Mouse (Mus musculus): Measurements from ENCODE around the gene Ttll12. TPM values are rescaled to one million over a fixed set of nuclear protein-coding genes. Genes with fewer than 3 reads are reported as not detected.

The Ttll12 gene
- polyA plus RNA-seq (2017; shearing (Covaris generic)), result 10 to 100 TPM in 1 of 2 experiments, 1 to 10 TPM in 1; 9.0 to 12.2 TPM

- peak; percentile 88 for ATAC-seq
Observed at GRCm38 (mm10) chr15:83594513-83595363, at the start of gene Ttll12. TSS of gene Ttll12 (minus strand) at chr15:83595157.

- no peak for ATAC-seq
Observed at GRCm38 (mm10) chr15:83642518-83642917, 47.6 kb upstream of the Ttll12 start.

- ATAC-seq, result no peak
Observed at GRCm38 (mm10) chr15:83640208-83640607, 45.3 kb upstream of the Ttll12 start.

- no peak for ATAC-seq
Observed at GRCm38 (mm10) chr15:83639160-83639559, 44.2 kb upstream of the Ttll12 start.

- no peak for ATAC-seq
Observed at GRCm38 (mm10) chr15:83638196-83638899, 43.4 kb upstream of the Ttll12 start.

- ATAC-seq, result no peak
Observed at GRCm38 (mm10) chr15:83636759-83637158, 41.8 kb upstream of the Ttll12 start.

GRCm38 (mm10) chr15:83635251-83635650, 40.3 kb upstream of the Ttll12 start:
- ATAC-seq, result no peak

GRCm38 (mm10) chr15:83634076-83634475, 39.1 kb upstream of the Ttll12 start:
- ATAC-seq, result no peak

- no peak for ATAC-seq
Observed at GRCm38 (mm10) chr15:83631071-83631470, 36.1 kb upstream of the Ttll12 start.

- ATAC-seq, result no peak
Observed at GRCm38 (mm10) chr15:83629716-83630115, 34.8 kb upstream of the Ttll12 start.

- ATAC-seq, result no peak
Observed at GRCm38 (mm10) chr15:83626142-83626645, 31.2 kb upstream of the Ttll12 start.

GRCm38 (mm10) chr15:83615245-83615644, 20.3 kb upstream of the Ttll12 start:
- ATAC-seq, result no peak

- peak; percentile 42 for ATAC-seq
Observed at GRCm38 (mm10) chr15:83607115-83607802, 12.3 kb upstream of the Ttll12 start.

GRCm38 (mm10) chr15:83606700-83607099, 11.7 kb upstream of the Ttll12 start:
- ATAC-seq, result no peak

GRCm38 (mm10) chr15:83606216-83606615, 11.3 kb upstream of the Ttll12 start:
- ATAC-seq, result no peak

- ATAC-seq, result no peak
Observed at GRCm38 (mm10) chr15:83603426-83603825, 8.5 kb upstream of the Ttll12 start.

- peak; percentile 36 for ATAC-seq
Observed at GRCm38 (mm10) chr15:83603046-83603396, 8.1 kb upstream of the Ttll12 start.

GRCm38 (mm10) chr15:83602372-83603045, 7.6 kb upstream of the Ttll12 start:
- peak; percentile 91 for ATAC-seq

GRCm38 (mm10) chr15:83601185-83601584, 6.2 kb upstream of the Ttll12 start:
- no peak for ATAC-seq

GRCm38 (mm10) chr15:83596833-83597232, 1.9 kb upstream of the Ttll12 start:
- ATAC-seq, result no peak

GRCm38 (mm10) chr15:83595364-83595711, 381 bp upstream of the Ttll12 start:
- ATAC-seq, result no peak

- no peak for ATAC-seq
Observed at GRCm38 (mm10) chr15:83593702-83594512, 1.1 kb downstream of the Ttll12 start.

Measured in CD4-positive, CD25-positive, alpha-beta regulatory T cell, adult 4 months (primary cell).